Mouse (Mus musculus): Measurements from ENCODE around the gene Tenm3.
"Not testable (repeated sequence)": the region's sequence is repeated elsewhere in the genome, so short reads cannot be mapped to it uniquely, and the experiment has no call there.

Tenm3 gene

DNA sequence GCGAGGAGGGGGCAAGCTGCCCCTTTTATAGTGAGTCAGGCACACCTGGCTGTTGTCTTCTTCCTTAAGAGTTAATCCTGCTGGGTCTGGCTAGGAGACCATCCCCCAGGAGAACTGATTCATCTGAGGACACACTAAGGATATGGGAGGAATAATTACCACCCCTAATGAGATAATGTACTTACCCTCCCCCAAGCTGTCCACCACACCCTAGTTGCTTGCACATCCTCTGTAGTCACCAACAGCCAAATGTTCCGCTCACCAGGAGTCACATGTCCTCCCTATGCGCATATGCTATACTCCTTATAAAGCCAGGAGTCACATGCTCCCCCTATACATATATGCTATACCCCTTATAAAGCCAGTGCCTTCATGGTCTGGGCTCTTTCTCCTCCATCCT is 662.8 kb downstream of the Tenm3 start:
- DNase-seq, result no peak

- DNase-seq, result not testable (repeated sequence)
Measured at GRCm38 (mm10) chr8:48180146-48180545, 663.6 kb downstream of the Tenm3 start.

DNA sequence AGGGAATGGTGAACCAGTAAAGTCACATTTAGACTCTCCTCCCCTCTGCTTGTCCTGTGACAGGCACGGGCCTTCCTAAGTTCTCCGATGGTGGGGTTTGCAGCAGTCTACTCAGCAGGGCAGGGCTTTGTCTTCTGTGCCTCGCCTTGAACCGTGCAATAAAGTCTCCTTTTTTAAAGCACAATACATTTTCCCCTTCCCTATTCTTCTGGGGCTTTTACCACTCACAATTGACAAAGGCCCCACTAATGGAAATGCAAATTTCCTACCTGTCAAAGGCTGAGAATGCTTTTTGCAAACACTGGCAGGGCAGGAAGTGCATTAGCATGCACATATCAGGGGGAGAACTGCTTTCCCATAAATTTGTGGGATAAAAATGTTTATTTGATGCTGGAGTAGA is 664.8 kb downstream of the Tenm3 start:
- DNase-seq, result no peak

DNA sequence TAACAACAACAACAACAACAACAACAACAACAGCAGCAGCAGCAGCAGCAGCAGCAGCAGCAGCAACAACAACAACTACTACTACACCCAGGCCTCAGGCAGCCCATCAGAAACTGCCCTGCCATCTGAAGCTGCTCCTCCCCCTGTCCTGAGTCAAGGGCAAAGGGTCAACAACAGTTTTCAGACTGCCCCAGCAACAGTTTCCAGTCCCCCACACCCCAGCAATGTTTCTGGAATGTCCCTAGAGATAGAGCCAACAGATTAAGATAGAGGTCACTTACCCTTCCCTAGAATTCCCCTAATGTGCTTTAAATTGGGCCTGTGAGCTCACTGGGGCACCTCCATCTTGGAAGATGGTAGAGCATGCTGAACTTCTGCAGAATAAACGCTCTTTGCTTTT is 665.9 kb downstream of the Tenm3 start:
- DNase-seq, result no peak

All from kidney, postnatal 14 days (tissue).